Mouse (Mus musculus): ENCODE data around the gene Olfr124. TPM values are rescaled to one million over a fixed set of nuclear protein-coding genes. Genes with fewer than 3 reads are reported as not detected.

Olfr124 gene
- polyA plus RNA-seq (2011; ENCODE audit: insufficient read depth, insufficient read length, low read depth, missing spikeins): not detected in 2 replicates

- H3K27me3 ChIP-seq (ENCODE audit: control insufficient read depth, insufficient read depth, low read length, poor library complexity, severe bottlenecking): no peaks in the 10 kb centered on the region
- no peaks in the 10 kb centered on the region for H3K4me1 ChIP-seq (ENCODE audit: control insufficient read depth, insufficient read depth, low read length)
- no peak within 1 kb of the TSS for H3K27ac ChIP-seq (ENCODE audit: insufficient read depth, low read length)
- no peak for TF ChIP-seq CTCF (IDR thresholded peaks at IDR 0.05; ENCODE audit: low read depth, low read length)
- TF ChIP-seq EP300 (IDR thresholded peaks at IDR 0.05; ENCODE audit: insufficient read depth, low read depth, low read length): no peak
- H3K9me3 ChIP-seq (replicated peaks; ENCODE audit: control insufficient read depth, insufficient read depth, low read length, poor library complexity, severe bottlenecking): no peaks in the 10 kb centered on the region
- no peaks in the 10 kb centered on the region for H3K36me3 ChIP-seq (ENCODE audit: control insufficient read depth, insufficient read depth, low read length, poor library complexity, severe bottlenecking)
- H3K9ac ChIP-seq (ENCODE audit: low read depth, poor library complexity, severe bottlenecking): no peak within 1 kb of the TSS
- no peak within 1 kb of the TSS for H3K4me3 ChIP-seq (ENCODE audit: low read depth, low read length)
These were observed at the start of gene Olfr124 for GRCm38 (mm10) chr17:37799588-37799987. Gene Olfr124 (plus strand): TSS chr17:37799888.

DNA sequence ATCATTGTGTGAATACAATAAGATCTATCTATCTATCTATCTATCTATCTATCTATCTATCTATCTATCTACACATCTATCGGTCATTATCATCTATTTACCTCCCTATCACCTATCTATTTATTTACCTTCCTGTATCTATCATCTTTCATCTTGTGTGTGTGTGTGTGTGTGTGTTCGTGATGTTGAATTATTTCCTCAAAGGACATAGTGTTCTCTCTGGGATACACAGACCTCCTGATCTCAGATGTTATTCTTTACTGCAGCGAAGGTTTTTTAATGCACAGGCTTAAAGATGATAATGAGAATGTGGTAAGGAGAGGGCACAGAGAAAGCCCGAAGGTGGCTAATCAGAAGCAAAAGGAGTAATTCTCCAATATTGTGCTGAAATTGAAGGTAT, 31.4 kb upstream of the Olfr124 start, which contains the start of gene Olfr122:
Olfr122 (plus strand) TSS at position 301 of the 400 bp plus-strand sequence.
- Histone ChIP-seq H3K27ac (ENCODE audit: insufficient read depth, low read length) (no peak within 1 kb of the TSS), H3K4me1 (ENCODE audit: control insufficient read depth, insufficient read depth, low read length) (no peaks in the 10 kb centered on the region)
- TF ChIP-seq CTCF (IDR thresholded peaks at IDR 0.05; ENCODE audit: low read depth, low read length) (no peak), POLR2A (IDR thresholded peaks at IDR 0.05; ENCODE audit: insufficient read depth, low read length) (no peak), EP300 (IDR thresholded peaks at IDR 0.05; ENCODE audit: insufficient read depth, low read depth, low read length) (no peak)

GRCm38 (mm10) chr17:37793229-37793628, 6.5 kb upstream of the Olfr124 start, which contains the start of gene Olfr123:
Gene Olfr123 (plus strand): TSS chr17:37793529.
- TF ChIP-seq POLR2A (IDR thresholded peaks at IDR 0.05; ENCODE audit: insufficient read depth, low read length) (no peak), CTCF (IDR thresholded peaks at IDR 0.05; ENCODE audit: low read depth, low read length) (no peak)
- Histone ChIP-seq H3K9me3 (replicated peaks; ENCODE audit: control insufficient read depth, insufficient read depth, low read length, poor library complexity, severe bottlenecking) (no peaks in the 10 kb centered on the region), H3K4me3 (ENCODE audit: low read depth, low read length) (no peak within 1 kb of the TSS), H3K9ac (ENCODE audit: low read depth, poor library complexity, severe bottlenecking) (no peak within 1 kb of the TSS), H3K27ac (ENCODE audit: insufficient read depth, low read length) (no peak within 1 kb of the TSS), H3K4me1 (ENCODE audit: control insufficient read depth, insufficient read depth, low read length) (no peaks in the 10 kb centered on the region), H3K36me3 (ENCODE audit: control insufficient read depth, insufficient read depth, low read length, poor library complexity, severe bottlenecking) (no peaks in the 10 kb centered on the region), H3K27me3 (ENCODE audit: control insufficient read depth, insufficient read depth, low read length, poor library complexity, severe bottlenecking) (no peaks in the 10 kb centered on the region)

More for the DNA sequence above, 31.4 kb upstream of the Olfr124 start, which contains the start of gene Olfr122:
- Histone ChIP-seq H3K4me3 (ENCODE audit: low read depth, low read length) (no peak within 1 kb of the TSS), H3K9me3 (replicated peaks; ENCODE audit: control insufficient read depth, insufficient read depth, low read length, poor library complexity, severe bottlenecking) (no peaks in the 10 kb centered on the region), H3K9ac (ENCODE audit: low read depth, poor library complexity, severe bottlenecking) (no peak within 1 kb of the TSS), H3K36me3 (ENCODE audit: control insufficient read depth, insufficient read depth, low read length, poor library complexity, severe bottlenecking) (no peaks in the 10 kb centered on the region), H3K27me3 (ENCODE audit: control insufficient read depth, insufficient read depth, low read length, poor library complexity, severe bottlenecking) (no peaks in the 10 kb centered on the region)

DNA sequence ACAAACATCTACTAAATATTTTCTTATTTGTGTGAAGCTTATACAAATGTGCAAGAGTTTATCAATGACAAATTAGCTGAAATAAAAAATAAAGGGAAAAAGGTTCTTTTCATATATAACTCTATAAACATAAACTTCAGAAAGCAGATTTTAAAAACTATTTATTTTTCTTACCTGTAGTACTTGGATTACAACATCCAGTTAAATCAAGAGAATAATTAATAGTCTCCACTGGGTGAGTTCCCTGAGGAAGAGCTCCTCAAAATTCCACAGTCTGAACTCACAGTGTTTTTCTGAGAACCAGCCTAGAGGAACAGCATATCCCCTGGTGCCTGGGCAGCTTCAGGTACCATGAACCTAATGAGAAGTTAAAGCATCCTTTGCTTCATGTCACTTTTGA, 33.0 kb downstream of the Olfr124 start, which contains the start of gene Olfr125:
Olfr125 (plus strand) TSS at position 301 of the 400 bp plus-strand sequence.
- Histone ChIP-seq H3K9me3 (replicated peaks; ENCODE audit: control insufficient read depth, insufficient read depth, low read length, poor library complexity, severe bottlenecking) (no peaks in the 10 kb centered on the region), H3K27me3 (ENCODE audit: control insufficient read depth, insufficient read depth, low read length, poor library complexity, severe bottlenecking) (no peaks in the 10 kb centered on the region; the same call in 1 of the 2 replicates), H3K9ac (ENCODE audit: low read depth, poor library complexity, severe bottlenecking) (no peak within 1 kb of the TSS), H3K4me3 (ENCODE audit: low read depth, low read length) (no peak within 1 kb of the TSS), H3K36me3 (ENCODE audit: control insufficient read depth, insufficient read depth, low read length, poor library complexity, severe bottlenecking) (no peaks in the 10 kb centered on the region), H3K27ac (ENCODE audit: insufficient read depth, low read length) (no peak within 1 kb of the TSS), H3K4me1 (ENCODE audit: control insufficient read depth, insufficient read depth, low read length) (no peaks in the 10 kb centered on the region)
- no peak for TF ChIP-seq EP300 (IDR thresholded peaks at IDR 0.05; ENCODE audit: insufficient read depth, low read depth, low read length)
- no peak for TF ChIP-seq POLR2A (IDR thresholded peaks at IDR 0.05; ENCODE audit: insufficient read depth, low read length)
- no peak for TF ChIP-seq CTCF (IDR thresholded peaks at IDR 0.05; ENCODE audit: low read depth, low read length)

DNA sequence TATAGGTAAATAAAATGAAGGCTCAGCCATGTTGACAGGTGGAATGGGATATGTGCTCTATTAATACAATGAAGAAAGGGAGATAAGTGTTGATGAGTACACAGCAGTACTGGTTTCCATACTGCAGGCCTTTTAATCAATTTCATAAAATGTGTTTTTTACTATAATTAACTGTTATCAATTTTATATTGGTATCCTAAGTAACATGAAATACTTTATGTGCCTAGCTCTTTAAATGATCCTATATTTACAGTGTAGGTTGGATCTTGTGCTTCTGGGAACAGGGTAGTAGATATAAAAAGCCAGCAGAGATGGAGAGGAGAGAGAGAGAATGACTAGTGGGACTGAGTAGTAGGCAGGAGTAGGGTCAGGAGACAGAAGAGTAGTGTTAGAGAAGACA, 47.5 kb downstream of the Olfr124 start, which contains the start of gene Olfr126:
Olfr126 (plus strand) TSS at position 301 of the 400 bp plus-strand sequence.
- Histone ChIP-seq H3K36me3 (ENCODE audit: control insufficient read depth, insufficient read depth, low read length, poor library complexity, severe bottlenecking) (no peaks in the 10 kb centered on the region), H3K27me3 (ENCODE audit: control insufficient read depth, insufficient read depth, low read length, poor library complexity, severe bottlenecking) (no peaks in the 10 kb centered on the region), H3K4me3 (ENCODE audit: low read depth, low read length) (no peak within 1 kb of the TSS), H3K4me1 (ENCODE audit: control insufficient read depth, insufficient read depth, low read length) (no peaks in the 10 kb centered on the region), H3K9ac (ENCODE audit: low read depth, poor library complexity, severe bottlenecking) (no peak within 1 kb of the TSS), H3K27ac (ENCODE audit: insufficient read depth, low read length) (no peak within 1 kb of the TSS), H3K9me3 (replicated peaks; ENCODE audit: control insufficient read depth, insufficient read depth, low read length, poor library complexity, severe bottlenecking) (no peaks in the 10 kb centered on the region)
- no peak for TF ChIP-seq POLR2A (IDR thresholded peaks at IDR 0.05; ENCODE audit: insufficient read depth, low read length)
- no peak for TF ChIP-seq EP300 (IDR thresholded peaks at IDR 0.05; ENCODE audit: insufficient read depth, low read depth, low read length)
- no peak for TF ChIP-seq CTCF (IDR thresholded peaks at IDR 0.05; ENCODE audit: low read depth, low read length)

Other genes starting within 250 kb of the Olfr124 start
- not detected in 2 replicates for gene Olfr112, start 230.4 kb upstream of the Olfr124 start, polyA plus RNA-seq (2011; ENCODE audit: insufficient read depth, insufficient read length, low read depth, missing spikeins)
- gene Olfr113, start 222.2 kb upstream of the Olfr124 start, polyA plus RNA-seq (2011; ENCODE audit: insufficient read depth, insufficient read length, low read depth, missing spikeins): not detected in 2 replicates
- gene Olfr114, start 207.1 kb upstream of the Olfr124 start, polyA plus RNA-seq (2011; ENCODE audit: insufficient read depth, insufficient read length, low read depth, missing spikeins): not detected in 2 replicates
- gene Olfr115, start 172.8 kb upstream of the Olfr124 start, polyA plus RNA-seq (2011; ENCODE audit: insufficient read depth, insufficient read length, low read depth, missing spikeins): not detected in 2 replicates
- not detected in 2 replicates for gene Olfr116, start 172.7 kb upstream of the Olfr124 start, polyA plus RNA-seq (2011; ENCODE audit: insufficient read depth, insufficient read length, low read depth, missing spikeins)
- gene Olfr117, start 136.1 kb upstream of the Olfr124 start, polyA plus RNA-seq (2011; ENCODE audit: insufficient read depth, insufficient read length, low read depth, missing spikeins): not detected in 2 replicates
- not detected in 2 replicates for gene Olfr118, start 132.9 kb upstream of the Olfr124 start, polyA plus RNA-seq (2011; ENCODE audit: insufficient read depth, insufficient read length, low read depth, missing spikeins)
- not detected in 2 replicates for gene Olfr119, start 103.3 kb upstream of the Olfr124 start, polyA plus RNA-seq (2011; ENCODE audit: insufficient read depth, insufficient read length, low read depth, missing spikeins)
- not detected in 2 replicates for gene Olfr120, start 78.1 kb upstream of the Olfr124 start, polyA plus RNA-seq (2011; ENCODE audit: insufficient read depth, insufficient read length, low read depth, missing spikeins)
- not detected in 2 replicates for gene Olfr121, start 51.0 kb upstream of the Olfr124 start, polyA plus RNA-seq (2011; ENCODE audit: insufficient read depth, insufficient read length, low read depth, missing spikeins)
- not detected in 2 replicates for gene Olfr122, start 31.3 kb upstream of the Olfr124 start, polyA plus RNA-seq (2011; ENCODE audit: insufficient read depth, insufficient read length, low read depth, missing spikeins)
- not detected in 2 replicates for gene Olfr123, start 6.4 kb upstream of the Olfr124 start, polyA plus RNA-seq (2011; ENCODE audit: insufficient read depth, insufficient read length, low read depth, missing spikeins)
- gene Olfr125, start 33.1 kb downstream of the Olfr124 start, polyA plus RNA-seq (2011; ENCODE audit: insufficient read depth, insufficient read length, low read depth, missing spikeins): not detected in 2 replicates
- gene Olfr126, start 47.6 kb downstream of the Olfr124 start, polyA plus RNA-seq (2011; ENCODE audit: insufficient read depth, insufficient read length, low read depth, missing spikeins): not detected in 2 replicates
- gene Olfr127, start 100.5 kb downstream of the Olfr124 start, polyA plus RNA-seq (2011; ENCODE audit: insufficient read depth, insufficient read length, low read depth, missing spikeins): 0.46 and 0.50 TPM in 2 replicates
- not detected in 2 replicates for gene Olfr128, start 120.7 kb downstream of the Olfr124 start, polyA plus RNA-seq (2011; ENCODE audit: insufficient read depth, insufficient read length, low read depth, missing spikeins)
- gene Olfr761, start 153.2 kb downstream of the Olfr124 start, polyA plus RNA-seq (2011; ENCODE audit: insufficient read depth, insufficient read length, low read depth, missing spikeins): not detected in 2 replicates